Mouse (Mus musculus): ENCODE results near the gene Zbtb22.
"Not testable (repeated sequence)": the region's sequence is repeated elsewhere in the genome, so short reads cannot be mapped to it uniquely, and the experiment has no call there.

The Zbtb22 gene

DNA sequence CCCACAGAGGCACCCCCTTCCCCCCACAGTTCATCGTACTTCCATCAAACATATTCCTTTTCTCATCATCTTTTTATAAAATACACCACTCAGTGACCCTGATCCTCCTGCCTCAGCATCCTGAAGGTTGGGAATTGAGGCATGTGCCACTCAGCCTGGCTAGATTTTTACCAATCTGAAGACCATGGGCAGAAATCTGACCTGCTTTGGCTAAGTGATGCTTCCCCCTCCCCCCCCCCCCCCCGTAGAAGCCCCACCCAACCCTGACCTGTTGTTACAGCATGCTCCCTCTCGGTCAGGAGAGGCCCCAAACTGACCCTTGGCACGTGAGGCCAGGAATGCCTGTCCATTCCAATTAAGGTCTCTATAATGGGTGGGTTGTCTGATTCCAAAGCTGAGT is 10.9 kb upstream of the Zbtb22 start, which contains the start of gene Platr17:
TSS of gene Platr17 (plus strand) at position 301 of the 400 bp plus-strand sequence.
- DNase-seq: not testable (repeated sequence)

DNA sequence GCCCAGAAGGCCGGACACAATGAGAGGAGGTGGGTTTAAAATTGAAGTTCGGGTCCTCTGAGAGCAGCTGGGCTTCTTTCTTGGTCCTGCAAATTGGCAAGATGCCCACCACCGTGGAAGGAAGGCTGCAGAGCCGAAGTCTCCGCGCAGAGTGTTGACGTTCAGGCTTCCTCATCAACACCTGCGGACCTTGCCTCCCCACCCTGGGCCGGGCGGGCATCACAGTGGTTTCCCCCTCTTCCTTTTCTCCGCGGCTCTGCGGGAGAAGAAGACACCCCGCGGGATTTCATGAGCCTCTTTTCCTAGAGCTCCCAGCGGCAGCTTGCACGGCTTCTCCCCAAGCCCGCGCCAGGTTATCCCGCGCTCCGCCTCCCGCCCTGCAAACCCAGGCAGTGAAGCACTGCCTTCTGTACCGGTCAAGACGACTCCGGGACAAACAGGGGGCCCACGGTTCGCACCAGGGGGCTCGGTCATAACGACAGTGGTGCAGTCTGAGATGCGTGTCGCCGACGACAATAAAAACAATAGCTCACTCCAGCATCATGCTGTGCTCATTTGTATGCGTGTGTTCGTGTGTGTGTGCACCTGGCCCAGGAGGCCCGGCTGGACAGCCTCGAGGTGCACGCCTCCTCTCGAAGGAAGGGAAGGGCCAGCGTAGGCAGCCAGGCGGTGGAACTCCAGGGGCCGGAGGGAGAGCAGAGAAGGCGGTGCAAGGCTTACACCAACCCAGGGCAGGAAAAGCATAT is 7.2 kb upstream of the Zbtb22 start:
- peak; percentile 73 to 76 for DNase-seq

GRCm38 (mm10) chr17:33909077-33909868 is 6.4 kb upstream of the Zbtb22 start, which contains the start of gene Daxx:
Gene Daxx, plus strand, starts transcription at chr17:33909414.
- DNase-seq: peak; percentile 98 to 99

DNA sequence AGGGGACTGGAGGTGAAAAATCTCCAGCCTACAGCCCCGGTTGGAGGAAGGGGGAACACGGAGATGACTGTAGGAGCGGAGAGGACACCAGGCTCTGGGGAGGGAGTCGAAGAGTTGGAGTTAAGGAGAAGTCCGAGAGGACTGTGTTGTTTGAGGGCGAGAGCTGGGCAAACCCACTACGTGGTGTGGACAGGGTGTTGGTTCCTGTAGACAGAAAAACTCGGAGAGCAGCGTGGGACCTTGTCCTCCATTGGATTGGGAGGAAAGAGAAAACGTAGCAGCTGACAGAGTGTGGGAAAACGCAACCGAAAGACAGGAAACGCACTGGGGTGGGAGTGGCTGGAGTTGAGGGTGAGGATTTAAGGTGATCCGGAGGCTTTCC is 5.8 kb upstream of the Zbtb22 start:
- no peak for DNase-seq

DNA sequence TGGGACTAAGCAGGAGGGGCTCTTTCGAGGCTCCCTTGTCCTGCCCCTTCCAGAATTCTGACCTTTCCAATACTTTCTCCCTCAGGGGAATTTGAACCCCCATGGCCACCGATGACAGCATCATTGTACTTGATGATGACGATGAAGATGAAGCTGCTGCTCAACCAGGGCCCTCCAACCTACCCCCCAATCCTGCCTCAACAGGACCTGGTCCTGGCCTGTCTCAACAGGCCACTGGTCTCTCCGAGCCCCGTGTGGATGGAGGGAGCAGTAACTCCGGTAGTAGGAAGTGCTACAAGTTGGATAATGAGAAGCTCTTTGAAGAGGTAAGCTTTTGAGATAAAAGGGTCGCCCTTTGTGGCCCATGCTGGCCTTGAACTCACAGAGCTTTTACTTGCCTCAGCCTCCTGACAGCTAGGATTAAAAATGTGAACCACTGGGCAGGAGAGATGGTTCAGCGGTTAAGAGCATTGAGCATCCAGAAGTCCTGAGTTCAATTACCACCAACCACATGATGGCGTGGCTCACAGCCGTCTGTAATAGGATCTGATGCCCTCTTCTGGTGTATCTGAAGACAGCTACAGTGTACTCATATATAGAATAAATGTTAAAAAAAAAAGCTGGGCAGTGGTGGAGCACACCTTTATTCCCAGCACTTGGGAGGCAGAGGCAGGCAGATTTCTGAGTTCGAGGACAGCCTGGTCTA is 5.2 kb upstream of the Zbtb22 start:
- no peak for DNase-seq

GRCm38 (mm10) chr17:33911052-33911812 is 4.5 kb upstream of the Zbtb22 start:
- no peak for DNase-seq

GRCm38 (mm10) chr17:33911813-33912414 is 3.8 kb upstream of the Zbtb22 start:
- DNase-seq: no peak

DNA sequence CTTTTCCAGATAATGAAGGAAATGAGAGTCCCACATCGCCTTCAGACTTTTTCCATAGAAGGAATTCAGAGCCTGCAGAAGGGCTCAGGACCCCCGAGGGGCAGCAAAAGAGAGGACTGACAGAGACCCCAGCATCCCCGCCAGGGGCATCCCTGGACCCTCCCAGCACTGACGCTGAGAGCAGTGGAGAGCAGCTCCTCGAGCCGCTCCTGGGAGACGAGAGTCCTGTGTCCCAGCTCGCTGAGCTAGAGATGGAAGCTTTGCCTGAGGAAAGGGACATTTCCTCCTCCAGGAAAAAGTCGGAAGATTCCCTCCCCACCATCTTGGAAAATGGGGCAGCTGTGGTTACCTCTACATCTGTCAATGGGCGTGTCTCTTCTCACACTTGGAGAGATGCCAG is 2.4 kb upstream of the Zbtb22 start:
- DNase-seq: no peak

DNA sequence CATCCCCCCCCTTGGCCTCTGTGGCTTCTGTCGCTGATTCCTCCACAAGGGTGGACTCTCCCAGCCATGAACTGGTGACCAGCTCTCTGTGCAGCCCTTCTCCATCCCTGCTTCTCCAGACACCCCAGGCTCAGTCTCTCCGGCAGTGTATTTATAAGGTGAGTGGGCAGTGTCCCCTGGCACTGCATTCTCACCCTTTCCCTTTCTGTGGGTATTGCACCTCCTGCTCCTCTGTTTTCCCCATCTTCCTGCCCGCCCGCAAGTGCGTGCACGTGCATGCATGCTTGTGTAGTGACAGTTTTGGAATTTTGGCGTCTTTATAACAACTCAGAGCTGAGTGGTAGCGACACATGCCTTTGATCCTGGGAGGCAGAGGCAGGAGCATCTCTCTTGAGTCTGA is 1.8 kb upstream of the Zbtb22 start:
- no peak for DNase-seq

GRCm38 (mm10) chr17:33914969-33915391 is 724 bp upstream of the Zbtb22 start:
- no peak for DNase-seq

DNA sequence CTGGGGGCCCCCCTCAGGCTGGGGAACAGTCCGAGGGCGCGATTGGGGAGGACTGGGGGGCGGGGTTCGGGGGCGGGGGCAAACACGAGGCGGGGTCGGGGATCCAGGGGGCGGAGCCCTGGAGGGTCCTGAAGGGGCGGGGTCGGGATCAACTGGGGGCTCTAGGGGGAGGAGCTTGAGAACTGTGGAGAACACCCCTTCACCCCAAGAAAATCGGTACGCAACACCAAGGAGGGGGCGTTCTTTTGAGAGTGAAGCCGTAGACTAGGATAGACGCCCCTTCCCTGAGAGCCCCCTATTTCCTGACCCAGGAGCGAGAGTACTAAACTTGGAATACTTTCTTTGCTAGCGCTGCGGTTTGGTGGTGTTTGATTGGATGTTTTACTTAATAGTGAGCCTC is 590 bp downstream of the Zbtb22 start:
- peak in 1 of 2 experiments; percentile 15 for DNase-seq

- peak in 1 of 2 experiments; percentile 17 for DNase-seq
Measured at GRCm38 (mm10) chr17:33916847-33917655, 1.3 kb downstream of the Zbtb22 start.

GRCm38 (mm10) chr17:33917656-33918292 is 2.1 kb downstream of the Zbtb22 start:
- no peak for DNase-seq

DNA sequence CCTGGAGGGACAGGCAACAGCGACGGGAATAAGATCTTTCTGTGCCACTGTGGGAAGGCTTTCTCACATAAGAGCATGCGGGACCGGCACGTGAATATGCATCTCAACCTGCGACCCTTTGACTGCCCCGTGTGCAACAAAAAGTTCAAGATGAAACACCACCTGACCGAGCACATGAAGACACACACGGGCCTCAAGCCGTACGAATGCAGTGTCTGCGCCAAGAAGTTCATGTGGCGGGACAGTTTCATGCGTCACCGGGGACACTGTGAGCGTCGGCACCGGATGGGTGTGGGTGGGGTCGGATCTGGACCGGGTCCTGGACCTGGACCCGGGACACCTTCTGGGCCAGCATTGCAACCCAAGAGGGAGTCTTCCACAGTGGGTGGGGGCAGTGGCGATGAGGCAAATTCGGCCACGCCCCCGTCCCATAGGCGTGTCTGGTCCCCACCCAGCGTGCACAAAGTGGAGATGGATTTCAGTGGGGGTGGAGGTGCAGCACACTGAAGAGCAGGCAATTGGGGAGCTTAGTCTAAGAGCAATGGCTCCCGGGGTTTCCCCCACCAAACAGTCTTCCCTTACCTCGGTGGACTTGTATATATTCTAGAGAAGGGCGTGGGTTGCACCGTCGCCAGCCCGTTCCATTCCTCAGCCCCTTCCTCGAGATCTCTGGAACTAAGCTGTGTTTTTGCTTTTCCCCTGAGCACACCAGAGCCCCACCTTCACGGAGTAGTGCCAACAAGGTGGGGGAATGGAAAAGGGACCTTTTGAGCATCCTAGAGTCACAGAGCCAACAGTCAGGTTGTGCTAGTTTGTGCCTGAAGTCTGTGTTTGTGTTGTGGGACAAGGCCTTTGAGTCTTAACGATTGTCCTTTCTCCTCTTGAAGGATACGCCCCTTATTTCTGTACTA is 2.8 kb downstream of the Zbtb22 start:
- peak in 1 of 2 experiments; percentile 12 for DNase-seq

DNA sequence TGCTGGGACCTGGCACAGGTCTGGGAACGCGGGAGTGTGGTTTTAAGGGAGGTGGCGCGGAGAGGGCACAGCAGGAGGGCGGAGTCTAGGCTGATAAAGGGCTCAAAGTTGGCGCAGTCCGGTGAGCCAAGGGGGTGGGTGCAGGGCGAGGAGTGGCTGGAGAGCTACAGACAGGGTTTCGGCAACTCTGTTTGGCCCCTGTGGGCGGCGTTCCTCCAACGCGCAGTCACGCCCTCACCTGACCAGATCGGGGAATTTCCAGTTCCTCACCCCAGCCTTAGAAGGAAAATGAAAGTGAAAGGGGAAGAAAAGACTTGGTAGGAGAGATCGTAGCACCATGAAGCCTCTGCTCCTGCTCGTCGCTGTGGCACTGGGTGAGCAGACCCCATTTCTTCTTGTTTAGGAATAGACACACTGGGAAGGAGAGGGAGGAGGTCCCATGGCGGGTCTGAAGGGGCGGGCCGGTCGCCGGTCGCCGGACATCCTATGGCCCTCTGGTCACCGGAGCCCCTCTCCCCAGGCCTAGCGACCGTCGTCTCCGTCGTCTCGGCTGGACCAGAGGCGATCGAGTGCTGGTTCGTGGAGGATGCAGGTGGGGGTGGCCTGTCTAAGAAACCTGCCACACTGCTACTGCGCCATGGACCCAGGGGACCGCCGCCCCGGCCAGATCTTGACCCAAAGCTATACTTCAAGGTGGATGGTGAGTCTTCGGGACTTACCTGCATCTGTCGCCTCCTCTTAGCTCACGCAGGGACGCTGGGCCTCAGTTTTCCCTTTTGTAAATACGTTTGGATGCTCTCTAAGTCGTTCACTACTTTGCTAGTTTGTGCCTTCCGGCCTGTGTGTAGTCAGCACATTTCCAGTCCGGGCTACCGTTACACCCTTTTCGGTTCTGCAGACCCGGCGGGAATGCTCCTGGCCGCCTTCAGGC is 3.9 kb downstream of the Zbtb22 start:
- DNase-seq: peak; percentile 59 to 76

GRCm38 (mm10) chr17:33920282-33921097 is 4.8 kb downstream of the Zbtb22 start:
- DNase-seq: peak; percentile 90 to 95

DNA sequence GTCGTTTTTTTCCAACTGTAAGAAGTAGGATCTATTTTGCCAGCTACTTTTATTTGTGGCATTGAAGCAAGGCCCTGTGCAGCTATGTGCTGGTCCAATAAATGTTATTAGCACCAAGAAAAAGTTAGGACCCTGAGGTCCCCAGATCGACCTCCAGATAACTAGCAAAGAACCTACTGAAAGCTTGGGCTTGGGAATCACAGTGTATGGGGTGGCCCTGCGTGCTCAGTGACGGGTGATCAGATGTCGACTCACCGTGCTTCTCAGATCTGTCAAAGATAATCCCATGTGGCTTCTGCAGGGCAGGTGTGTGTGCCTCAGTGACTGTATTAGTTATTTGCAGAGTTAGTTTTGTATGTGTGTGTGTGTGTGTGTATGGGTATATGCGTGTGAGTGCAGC is 5.7 kb downstream of the Zbtb22 start:
- DNase-seq: no peak

Data from cerebellum, postnatal 25 days (tissue).